Mouse (Mus musculus) MEL (cell line): ENCODE measurements at regions not wholly inside any gene's neighbourhood (a gene's known extent, or its start where the extent isn't known, plus 50 kb on each side); places are given as distances from the start of the nearest gene placed in this dataset.

Experiments used
- CHD1 ChIP-seq: IDR thresholded peaks from 2 replicates; pipeline ENCODE4 v1.6.1; 2012; ENCODE audit warnings: low read depth, mild to moderate bottlenecking, inconsistent platforms, low read length, improper control_type of control experiment
- CTCF ChIP-seq, 3 experiments: IDR thresholded peaks in 2 of 3; conservative IDR thresholded peaks in 1 of 3; 2 replicates each; pipeline ENCODE4 v1.5.1; 2011 to 2012; ENCODE audit warnings: low read length in 3 of 3, low read depth in 2 of 3, mild to moderate bottlenecking in 2 of 3, improper control_type of control experiment in 1 of 3, inconsistent platforms in 1 of 3, mixed read lengths in 1 of 3, moderate library complexity in 1 of 3; ENCODE audit not compliant: control insufficient read depth in 1 of 3, insufficient read depth in 1 of 3, poor library complexity in 1 of 3, severe bottlenecking in 1 of 3
- ELF1 ChIP-seq: IDR thresholded peaks from 2 replicates; pipeline ENCODE4 v1.6.1; 2014; ENCODE audit warnings: low read depth, mild to moderate bottlenecking, inconsistent platforms, low read length, improper control_type of control experiment, moderate library complexity
- EP300 ChIP-seq, 2 experiments: IDR thresholded peaks; 2 replicates each; pipeline ENCODE4 v1.6.1; 2011; ENCODE audit warnings: improper control_type of control experiment in 2 of 2, low read length in 2 of 2, low read depth in 1 of 2, mild to moderate bottlenecking in 1 of 2
- GATA1 ChIP-seq: IDR thresholded peaks from 2 replicates; pipeline ENCODE4 v1.6.1; 2011; ENCODE audit warnings: low read depth, low read length, improper control_type of control experiment
- MYB ChIP-seq: IDR thresholded peaks from 2 replicates; pipeline ENCODE4 v1.6.1; 2011; ENCODE audit warnings: mild to moderate bottlenecking, low read depth, low read length, improper control_type of control experiment
- NELFE ChIP-seq: IDR thresholded peaks from 2 replicates; pipeline ENCODE4 v1.6.1; 2011; ENCODE audit warnings: low read depth, low read length, improper control_type of control experiment
- POLR2A ChIP-seq, 2 experiments: IDR thresholded peaks; 2 replicates each; pipeline ENCODE4 v1.6.1; 2011 to 2012; ENCODE audit warnings: low read length in 2 of 2, mild to moderate bottlenecking in 2 of 2, control low read depth in 1 of 2, improper control_type of control experiment in 1 of 2, low read depth in 1 of 2, moderate library complexity in 1 of 2; ENCODE audit not compliant: control insufficient read depth in 1 of 2, insufficient read depth in 1 of 2, poor library complexity in 1 of 2
- RAD21 ChIP-seq: IDR thresholded peaks from 2 replicates; pipeline ENCODE4 v1.6.1; 2011; ENCODE audit warnings: mild to moderate bottlenecking, low read depth, low read length, improper control_type of control experiment
- TAL1 ChIP-seq: IDR thresholded peaks from 2 replicates; pipeline ENCODE4 v1.6.1; 2012; ENCODE audit warnings: mild to moderate bottlenecking, inconsistent platforms, low read length, moderate library complexity, mixed read lengths
- USF1 ChIP-seq: IDR thresholded peaks from 2 replicates; pipeline ENCODE4 v1.6.1; 2014; ENCODE audit warnings: low read depth, mild to moderate bottlenecking, inconsistent platforms, low read length, improper control_type of control experiment, moderate library complexity

DNA sequence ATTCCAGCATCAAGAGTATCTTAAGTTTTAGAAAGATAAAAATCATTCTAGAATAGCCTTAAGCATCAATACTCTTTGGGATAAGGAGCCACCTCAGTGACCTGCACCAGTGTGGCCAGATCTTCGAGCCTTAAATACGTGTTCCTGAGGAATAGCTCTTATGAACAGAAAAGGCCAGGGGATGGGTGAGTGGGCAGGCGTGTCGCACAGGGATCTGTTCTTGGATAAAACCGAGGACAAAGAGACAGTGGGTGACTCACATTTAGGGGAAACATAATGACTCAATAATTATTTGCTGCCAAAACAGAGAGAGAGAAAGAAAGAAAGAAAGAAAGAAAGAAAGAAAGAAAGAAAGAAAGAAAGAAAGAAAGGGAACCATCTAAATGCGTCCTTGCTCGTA, 200.4 kb downstream of the Slc30a10 start:
- no peak for TF ChIP-seq CTCF (IDR thresholded peaks at IDR 0.05 in 2 of 3, conservative IDR thresholded peaks at IDR 0.05 in 1 of 3; ENCODE audit: control insufficient read depth in 1 of 3, insufficient read depth in 1 of 3, low read depth in 2 of 3, low read length in 3 of 3, poor library complexity in 1 of 3, severe bottlenecking in 1 of 3)
- no peak for TF ChIP-seq USF1
- no peak for TF ChIP-seq POLR2A (IDR thresholded peaks at IDR 0.05; ENCODE audit: control insufficient read depth in 1 of 2, insufficient read depth in 1 of 2, low read depth in 1 of 2, low read length in 2 of 2, poor library complexity in 1 of 2)
- no peak for TF ChIP-seq TAL1
- TF ChIP-seq GATA1: no peak
- no peak for TF ChIP-seq CHD1
- no peak for TF ChIP-seq EP300 (IDR thresholded peaks at IDR 0.05; ENCODE audit: low read depth in 1 of 2, low read length in 2 of 2)
- TF ChIP-seq NELFE: no peak
- TF ChIP-seq RAD21: no peak
- TF ChIP-seq MYB: no peak
- TF ChIP-seq ELF1: no peak
